ENCODE assay signal across 10 mouse cellular contexts in genomic region chr2:144724679-144725078, GRCm38 (mm10).
DNase-seq lines count a peak whose midpoint lies in the region; ATAC-seq and TF ChIP-seq lines count a peak whose summit lies in the region.
"Had no signal": no experiment of that assay in that cellular context is flagged by ENCODE, and none has a peak within 500 bp of the region (broad histone marks: within the 10 kb centered on the region; RNA-seq: fewer than 3 reads in every experiment).

No protein-coding gene starts in this region.

- DNase-seq in heart, postnatal 10 days = peak; percentile 18
- no peak for DNase-seq in heart, postnatal 25 days (ENCODE audit: low spot score)
- DNase-seq in 3T3-L1 (ENCODE audit: low read depth, low spot score) (peak; percentile 68), G1E (ENCODE audit: low spot score) (no peak)
- no peak for DNase-seq in intestine, embryonic 14.5 days (ENCODE audit: low spot score)
- no peak for DNase-seq in ovary, postnatal 14 days (ENCODE audit: low spot score)
- no peak for DNase-seq in layer of hippocampus, postnatal 10 days (ENCODE audit: low spot score in 2 of 2)
- no peak for DNase-seq in gastrocnemius, postnatal 25 days

- intact Hi-C loops in heart, postnatal 10 days (cut with DNase I) = loop anchor here (2.0 kb wide), 1 partner anchor 144 kb away; no protein-coding TSS in a partner anchor
- intact Hi-C loops in heart, postnatal 25 days (cut with DNase I) = loop anchor here (10.0 kb wide), 1 partner anchor 140 kb away; no protein-coding TSS in a partner anchor

- no peaks in the 10 kb centered on the region for H3K27me3 ChIP-seq in G1E (ENCODE audit: insufficient read depth, low read length)
- no peaks in the 10 kb centered on the region for H3K27me3 ChIP-seq in intestine, embryonic 14.5 days (replicated peaks; ENCODE audit: control insufficient read depth, insufficient read depth, low read length)
- H3K27me3 ChIP-seq: megakaryocyte, embryonic 14.5 days; stomach, embryonic 15.5 days had no signal

- H3K9ac ChIP-seq in intestine, embryonic 14.5 days (ENCODE audit: low read length) = no peak overlapping the region
- H3K9ac ChIP-seq: stomach, embryonic 15.5 days had no signal

- no peak overlapping the region for H3K4me3 ChIP-seq in G1E (ENCODE audit: low read depth, low read length)
- H3K4me3 ChIP-seq in intestine, embryonic 14.5 days (ENCODE audit: low read depth, low read length) = no peak overlapping the region
- H3K4me3 ChIP-seq: megakaryocyte, embryonic 14.5 days; stomach, embryonic 15.5 days had no signal

- peaks cover 13% of the 10 kb centered on the region for H3K36me3 ChIP-seq in G1E (replicated peaks)
- H3K36me3 ChIP-seq in intestine, embryonic 14.5 days (ENCODE audit: control insufficient read depth, insufficient read depth, low read length) = no peaks in the 10 kb centered on the region
- H3K36me3 ChIP-seq: stomach, embryonic 15.5 days had no signal

- no peaks in the 10 kb centered on the region for H3K9me3 ChIP-seq in G1E (replicated peaks)
- no peaks in the 10 kb centered on the region for H3K9me3 ChIP-seq in intestine, embryonic 14.5 days (ENCODE audit: control insufficient read depth, low read length)
- H3K9me3 ChIP-seq: megakaryocyte, embryonic 14.5 days; stomach, embryonic 15.5 days had no signal

- no peaks in the 10 kb centered on the region for H3K4me1 ChIP-seq in G1E (ENCODE audit: insufficient read depth, low read depth, low read length)
- peaks cover 9% of the 10 kb centered on the region for H3K4me1 ChIP-seq in intestine, embryonic 14.5 days (replicated peaks; ENCODE audit: control insufficient read depth, insufficient read depth, low read length)

- 83% methylated on average over 1 of the region's 1 CpGs for WGBS in intestine, embryonic 14.5 days

- H3K4me2 ChIP-seq in intestine, embryonic 14.5 days (ENCODE audit: low read length) = no peak overlapping the region
- H3K4me2 ChIP-seq: stomach, embryonic 15.5 days had no signal

- peak; percentile 28 for ATAC-seq in G1E (ENCODE audit: extremely low read depth, insufficient number of reproducible peaks, low FRiP score, poor library complexity, severe bottlenecking)
- 0 out of 2 replicates have a peak, but pooled peaks have one; percentile 40 for ATAC-seq in intestine, embryonic 14.5 days (replicated peaks; ENCODE audit: low FRiP score, low TSS enrichment, low read depth)

- H3K27ac ChIP-seq in intestine, embryonic 14.5 days (ENCODE audit: low read depth) = no peak overlapping the region
- H3K27ac ChIP-seq: stomach, embryonic 15.5 days had no signal

- no peak for TF ChIP-seq CTCF in G1E (IDR thresholded peaks at IDR 0.05; ENCODE audit: low read depth, low read length)

Comparison
In these comparisons a context has a peak if more than half of its experiments do, and no peak if none do; other contexts are left out.
1. DNase-seq: peak in heart, postnatal 10 days (2 of 2) and 3T3-L1 (single experiment); none in heart, postnatal 25 days (single experiment), G1E (single experiment), intestine, embryonic 14.5 days (single experiment), ovary, postnatal 14 days (single experiment), layer of hippocampus, postnatal 10 days (0 of 2) and gastrocnemius, postnatal 25 days (single experiment).